Mouse (Mus musculus) embryo, embryonic 9.5 days (tissue): Measurements from ENCODE around the gene R3hdm2.

Source experiments
- DNase-seq: peaks from one replicate; pipeline ENCODE4 v3.0.0-alpha.2; 2017; ENCODE audit errors: extremely low spot score

The R3hdm2 gene

GRCm38 (mm10) chr10:127425794-127426193 is 45.7 kb downstream of the R3hdm2 start:
- no peak for DNase-seq

GRCm38 (mm10) chr10:127426670-127427069 is 46.5 kb downstream of the R3hdm2 start:
- DNase-seq, result no peak

GRCm38 (mm10) chr10:127427107-127427506 is 47.0 kb downstream of the R3hdm2 start:
- no peak for DNase-seq

GRCm38 (mm10) chr10:127427987-127428386 is 47.9 kb downstream of the R3hdm2 start:
- no peak for DNase-seq

- no peak for DNase-seq
Measured at GRCm38 (mm10) chr10:127429538-127429937, 49.4 kb downstream of the R3hdm2 start.

GRCm38 (mm10) chr10:127432466-127432865 is 52.3 kb downstream of the R3hdm2 start:
- DNase-seq, result no peak

GRCm38 (mm10) chr10:127437354-127438113 is 57.4 kb downstream of the R3hdm2 start:
- DNase-seq, result no peak

- DNase-seq, result no peak
Measured at GRCm38 (mm10) chr10:127453701-127454100, 73.6 kb downstream of the R3hdm2 start.

GRCm38 (mm10) chr10:127462411-127463096 is 82.4 kb downstream of the R3hdm2 start:
- no peak for DNase-seq

- peak; percentile 14 for DNase-seq
Measured at GRCm38 (mm10) chr10:127471281-127471988, 91.3 kb downstream of the R3hdm2 start.

GRCm38 (mm10) chr10:127472722-127473121 is 92.6 kb downstream of the R3hdm2 start:
- no peak for DNase-seq

- no peak for DNase-seq
Measured at GRCm38 (mm10) chr10:127475175-127475574, 95.0 kb downstream of the R3hdm2 start.

- DNase-seq, result no peak
Measured at GRCm38 (mm10) chr10:127476541-127476940, 96.4 kb downstream of the R3hdm2 start.

- DNase-seq, result no peak
Measured at GRCm38 (mm10) chr10:127477301-127477700, 97.2 kb downstream of the R3hdm2 start.

GRCm38 (mm10) chr10:127479131-127479530 is 99.0 kb downstream of the R3hdm2 start:
- peak; percentile 17 for DNase-seq

- no peak for DNase-seq
Measured at GRCm38 (mm10) chr10:127480833-127481813, 101.0 kb downstream of the R3hdm2 start.

- no peak for DNase-seq
Measured at GRCm38 (mm10) chr10:127485235-127485634, 105.1 kb downstream of the R3hdm2 start.

- DNase-seq, result no peak
Measured at GRCm38 (mm10) chr10:127488856-127489255, 108.7 kb downstream of the R3hdm2 start.

GRCm38 (mm10) chr10:127490160-127491127 is 110.3 kb downstream of the R3hdm2 start:
- no peak for DNase-seq

- DNase-seq, result no peak
Measured at GRCm38 (mm10) chr10:127491128-127491512, 111.0 kb downstream of the R3hdm2 start.
